Mouse (Mus musculus) testis, adult 2 months (tissue): Measurements from ENCODE around the gene Fam169b. TPM values are rescaled to one million over a fixed set of nuclear protein-coding genes. Genes with fewer than 3 reads are reported as not detected.

Experiments
- H3K27ac ChIP-seq: fragments of 200-500 bp; 2 replicates; pipeline ENCODE4 v1.5.1; 2012; ENCODE audit warnings: low read depth, low read length; ENCODE audit not compliant: control insufficient read depth, insufficient read depth
- H3K27me3 ChIP-seq: fragments of 200-500 bp; 2 replicates; pipeline ENCODE4 v1.6.1; 2012; ENCODE audit warnings: mild to moderate bottlenecking, low read length, moderate library complexity; ENCODE audit not compliant: control insufficient read depth, insufficient read depth
- H3K36me3 ChIP-seq: fragments of 200-500 bp; 2 replicates; pipeline ENCODE4 v1.6.1; 2012; ENCODE audit warnings: mild to moderate bottlenecking, low read length; ENCODE audit not compliant: control insufficient read depth, insufficient read depth
- H3K4me1 ChIP-seq: fragments of 200-500 bp; 2 replicates; pipeline ENCODE4 v1.6.1; 2012; ENCODE audit warnings: low read length; ENCODE audit not compliant: control insufficient read depth, insufficient read depth
- H3K4me3 ChIP-seq: fragments of 200-500 bp; 2 replicates; pipeline ENCODE4 v1.5.1; 2012; ENCODE audit warnings: low read depth, mild to moderate bottlenecking, low read length, moderate library complexity, mixed read lengths; ENCODE audit not compliant: control insufficient read depth
- CTCF ChIP-seq: fragments of 200-500 bp; IDR thresholded peaks from 2 replicates; pipeline ENCODE4 v1.5.1; 2012; ENCODE audit warnings: low read depth, mild to moderate bottlenecking, inconsistent platforms, low read length, moderate library complexity; ENCODE audit not compliant: control insufficient read depth, insufficient read depth, insufficient replicate concordance
- POLR2A ChIP-seq: fragments of 200-500 bp; IDR thresholded peaks from 2 replicates; pipeline ENCODE4 v1.6.1; 2012; ENCODE audit warnings: low read depth, mild to moderate bottlenecking, inconsistent platforms, low read length, moderate library complexity; ENCODE audit not compliant: control insufficient read depth
- polyA plus RNA-seq: library from polyadenylated mRNA; depleted of rRNA; stranded (reverse); fragments of >200 nt; gene quantifications from 2 replicates; pipeline ENCODE4 v1.2.3, GENCODE M21; 2012

The Fam169b gene
- polyA plus RNA-seq, 1 experiment, result 0.78 TPM

- Histone ChIP-seq H3K4me1 (no peaks in the 10 kb centered on the region), H3K36me3 (no peaks in the 10 kb centered on the region), H3K27ac (no peak overlapping the region), H3K27me3 (no peaks in the 10 kb centered on the region), H3K4me3 (no peak overlapping the region)
- TF ChIP-seq CTCF (no peak), POLR2A (no peak)
These were observed 23.2 kb upstream of the Fam169b start for GRCm38 (mm10) chr7:68250411-68250810.

GRCm38 (mm10) chr7:68250902-68251301 is 22.7 kb upstream of the Fam169b start:
- Histone ChIP-seq H3K27ac (no peak overlapping the region), H3K4me1 (no peaks in the 10 kb centered on the region), H3K4me3 (no peak overlapping the region), H3K27me3 (no peaks in the 10 kb centered on the region), H3K36me3 (no peaks in the 10 kb centered on the region)
- TF ChIP-seq CTCF, result no peak
- no peak for TF ChIP-seq POLR2A

- no peaks in the 10 kb centered on the region for H3K27me3 ChIP-seq
- H3K36me3 ChIP-seq, result no peaks in the 10 kb centered on the region
- no peak overlapping the region for H3K4me3 ChIP-seq
- H3K27ac ChIP-seq, result no peak overlapping the region
- H3K4me1 ChIP-seq, result no peaks in the 10 kb centered on the region
- TF ChIP-seq POLR2A (no peak), CTCF (no peak)
These were observed 15.9 kb upstream of the Fam169b start for GRCm38 (mm10) chr7:68257767-68258166.

GRCm38 (mm10) chr7:68258326-68259150 is 15.1 kb upstream of the Fam169b start:
- Histone ChIP-seq H3K27ac (no peak overlapping the region), H3K27me3 (no peaks in the 10 kb centered on the region), H3K4me1 (no peaks in the 10 kb centered on the region), H3K36me3 (no peaks in the 10 kb centered on the region), H3K4me3 (no peak overlapping the region)
- TF ChIP-seq POLR2A, result no peak
- TF ChIP-seq CTCF, result no peak

GRCm38 (mm10) chr7:68259523-68260081 is 14.0 kb upstream of the Fam169b start:
- Histone ChIP-seq H3K4me3 (no peak overlapping the region), H3K36me3 (no peaks in the 10 kb centered on the region), H3K27ac (no peak overlapping the region), H3K4me1 (peaks cover 10% of the 10 kb centered on the region), H3K27me3 (no peaks in the 10 kb centered on the region)
- no peak for TF ChIP-seq CTCF
- no peak for TF ChIP-seq POLR2A

GRCm38 (mm10) chr7:68262612-68263200 is 10.9 kb upstream of the Fam169b start:
- Histone ChIP-seq H3K36me3 (no peaks in the 10 kb centered on the region), H3K27ac (no peak overlapping the region), H3K27me3 (no peaks in the 10 kb centered on the region), H3K4me1 (peaks cover 12% of the 10 kb centered on the region), H3K4me3 (no peak overlapping the region)
- TF ChIP-seq CTCF (no peak), POLR2A (no peak)

- TF ChIP-seq POLR2A, result no peak
- no peak for TF ChIP-seq CTCF
These were observed 10.2 kb upstream of the Fam169b start for GRCm38 (mm10) chr7:68263346-68264027.

More at GRCm38 (mm10) chr7:68263346-68264027, 10.2 kb upstream of the Fam169b start:
- Histone ChIP-seq H3K27me3 (no peaks in the 10 kb centered on the region), H3K27ac (no peak overlapping the region), H3K4me3 (peak overlapping the region; percentile 77), H3K36me3 (no peaks in the 10 kb centered on the region), H3K4me1 (peaks cover 12% of the 10 kb centered on the region)
